Mouse (Mus musculus) midbrain, embryonic 16.5 days (tissue): Measurements from ENCODE around the gene Pcyt1a. TPM values are rescaled to one million over a fixed set of nuclear protein-coding genes. Genes with fewer than 3 reads are reported as not detected.
"Not testable (repeated sequence)": the region's sequence is repeated elsewhere in the genome, so short reads cannot be mapped to it uniquely, and the experiment has no call there.

Source experiments
- ATAC-seq: fragments of 200-750 bp; cut with Nextera tagmentation; 2 replicates; pipeline ENCODE4 v1.8.0; 2017; ENCODE audit warnings: moderate TSS enrichment
- H3K27ac ChIP-seq: fragments of 300-500 bp; sonication (generic); 2 replicates; pipeline ENCODE4 v1.5.1; 2014; ENCODE audit warnings: mild to moderate bottlenecking, low read length, mixed read lengths
- H3K27me3 ChIP-seq: fragments of 300-500 bp; sonication (generic); 2 replicates; pipeline ENCODE4 v1.6.1; 2014; ENCODE audit warnings: low read depth, low read length, mixed read lengths; ENCODE audit not compliant: control insufficient read depth, insufficient read depth
- H3K36me3 ChIP-seq: fragments of 300-500 bp; sonication (generic); 2 replicates; pipeline ENCODE4 v1.6.1; 2014; ENCODE audit warnings: mild to moderate bottlenecking, low read length, moderate library complexity, mixed read lengths; ENCODE audit not compliant: control insufficient read depth, insufficient read depth
- H3K4me1 ChIP-seq: fragments of 300-500 bp; sonication (generic); 2 replicates; pipeline ENCODE4 v1.6.1; 2014; ENCODE audit warnings: mild to moderate bottlenecking, low read length, mixed read lengths; ENCODE audit not compliant: control insufficient read depth, insufficient read depth
- H3K4me2 ChIP-seq: fragments of 300-500 bp; sonication (generic); 2 replicates; pipeline ENCODE4 v1.6.1; 2014; ENCODE audit warnings: mild to moderate bottlenecking, low read length, mixed read lengths
- H3K4me3 ChIP-seq: fragments of 300-500 bp; sonication (generic); 2 replicates; pipeline ENCODE4 v1.5.1; 2014; ENCODE audit warnings: low read depth, mild to moderate bottlenecking, low read length, moderate library complexity, mixed read lengths
- H3K9ac ChIP-seq: fragments of 300-500 bp; sonication (generic); 2 replicates; pipeline ENCODE4 v1.6.1; 2014; ENCODE audit warnings: low read depth, low read length, mixed read lengths
- H3K9me3 ChIP-seq: fragments of 300-500 bp; sonication (generic); replicated peaks from 2 replicates; pipeline ENCODE4 v1.6.1; 2014; ENCODE audit warnings: mild to moderate bottlenecking, low read length, mixed read lengths; ENCODE audit not compliant: control insufficient read depth, poor library complexity, severe bottlenecking
- WGBS: fragments of 180-500 bp; shearing (Covaris S2); extraction: QIAGEN DNeasy Blood & Tissue Kit; methylation state at CpG from one replicate; pipeline ENCODE4 v1.1.7; 2014; 5-methylcytosine and 5-hydroxymethylcytosine counted together
- polyA plus RNA-seq: library from polyadenylated mRNA; unstranded; fragments of >200 nt; fragmentation: Nextera tagmentation; extraction: Ambion mirVana; gene quantifications from 2 replicates; pipeline ENCODE4 v1.2.1, GENCODE M21; 2015

Pcyt1a gene
- polyA plus RNA-seq, 1 experiment from 2014 or later = 48.0 TPM

- H3K9me3 ChIP-seq, H3K27me3 ChIP-seq, H3K4me2 ChIP-seq, H3K4me3 ChIP-seq, H3K9ac ChIP-seq, H3K36me3 ChIP-seq, H3K4me1 ChIP-seq, ATAC-seq, H3K27ac ChIP-seq: not testable (repeated sequence)
- 93% methylated on average over 3 of the region's 3 CpGs for WGBS
Measured at GRCm38 (mm10) chr16:32444615-32445014, 13.9 kb downstream of the Pcyt1a start.

DNA sequence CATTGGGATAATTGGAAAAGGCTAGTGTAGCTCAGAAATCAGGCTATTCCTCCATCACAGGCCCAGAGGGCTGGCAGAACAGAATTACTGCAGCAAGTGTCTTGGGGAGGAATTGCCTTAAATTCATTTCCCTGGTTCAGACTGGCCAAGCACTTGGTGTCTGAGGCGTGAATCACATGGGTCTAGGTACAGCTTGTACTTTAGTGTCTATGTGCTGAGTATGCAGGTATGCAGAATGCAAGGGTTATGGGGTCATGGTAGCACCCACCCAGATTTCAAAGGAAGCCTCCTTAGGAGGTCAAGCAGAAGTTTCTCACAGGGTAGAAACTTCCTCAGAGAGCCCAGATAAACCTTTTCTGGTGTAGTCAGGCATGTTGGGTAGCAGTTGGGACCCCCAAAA, 14.8 kb downstream of the Pcyt1a start:
- Histone ChIP-seq H3K9me3 (no peaks in the 10 kb centered on the region), H3K4me3 (no peak overlapping the region), H3K36me3 (no peaks in the 10 kb centered on the region), H3K27me3 (no peaks in the 10 kb centered on the region), H3K4me1 (no peaks in the 10 kb centered on the region), H3K4me2 (no peak overlapping the region), H3K9ac (no peak overlapping the region), H3K27ac (no peak overlapping the region)
- WGBS = 96% methylated on average over 1 of the region's 1 CpGs
- ATAC-seq = no peak

DNA sequence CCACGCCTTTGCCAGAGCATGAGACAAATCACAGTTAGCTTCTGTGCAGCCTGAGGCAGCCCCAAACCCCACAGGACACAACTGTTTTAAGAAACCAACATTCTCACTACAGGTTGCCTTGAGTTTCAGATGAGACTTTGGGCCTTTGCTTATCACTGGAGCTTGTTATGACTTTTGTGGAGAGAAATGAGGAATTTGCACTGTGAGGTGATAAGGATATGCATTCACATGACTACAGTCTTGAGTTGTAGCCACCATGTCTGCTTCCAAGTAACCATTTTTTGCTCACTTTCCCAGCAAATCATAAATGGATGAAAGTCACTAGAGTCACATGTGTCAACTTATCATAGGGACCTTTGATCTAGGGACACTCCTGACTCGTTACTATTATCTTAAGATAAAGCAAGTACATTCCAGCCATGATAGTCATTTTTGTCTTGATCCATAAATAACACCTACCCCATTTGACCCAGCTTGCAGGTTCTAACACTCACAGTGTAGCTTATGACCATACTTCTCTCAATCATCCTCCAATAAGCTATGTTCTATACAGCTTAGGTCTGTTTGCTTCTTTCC, 15.9 kb downstream of the Pcyt1a start:
- Histone ChIP-seq H3K27ac (no peak overlapping the region), H3K4me1 (no peaks in the 10 kb centered on the region), H3K4me2 (no peak overlapping the region), H3K4me3 (no peak overlapping the region), H3K9me3 (no peaks in the 10 kb centered on the region), H3K27me3 (no peaks in the 10 kb centered on the region), H3K36me3 (peaks cover 1% of the 10 kb centered on the region; the same call in 1 of the 2 replicates), H3K9ac (no peak overlapping the region)
- ATAC-seq = no peak
- 89% methylated on average over 2 of the region's 2 CpGs for WGBS

DNA sequence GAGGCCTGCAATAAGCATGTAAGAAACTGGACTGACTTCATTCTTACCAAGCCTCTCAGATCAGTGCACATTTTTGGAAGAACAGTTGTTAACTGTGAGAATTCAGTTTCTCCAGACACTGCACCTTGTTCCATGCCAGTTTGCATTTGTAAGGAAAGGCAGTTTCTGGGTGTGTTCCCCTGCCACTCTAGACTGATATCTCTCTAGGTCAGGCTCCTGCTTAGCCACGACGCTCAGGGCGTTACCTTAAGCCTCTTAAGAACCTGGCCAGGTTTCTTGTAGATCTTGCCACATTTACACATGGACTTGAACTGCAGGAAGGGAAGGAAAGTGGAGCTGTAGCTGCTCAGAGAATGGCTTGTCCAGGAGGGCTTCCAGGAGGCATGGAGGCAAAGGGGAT, 18.9 kb downstream of the Pcyt1a start:
- H3K4me3 ChIP-seq = no peak overlapping the region
- no peaks in the 10 kb centered on the region for H3K27me3 ChIP-seq
- ATAC-seq = no peak
- 91% methylated on average over 3 of the region's 3 CpGs for WGBS
- peaks cover 13% of the 10 kb centered on the region for H3K36me3 ChIP-seq
- no peak overlapping the region for H3K9ac ChIP-seq
- H3K4me2 ChIP-seq = no peak overlapping the region
- H3K9me3 ChIP-seq = no peaks in the 10 kb centered on the region
- no peaks in the 10 kb centered on the region for H3K4me1 ChIP-seq
- no peak overlapping the region for H3K27ac ChIP-seq

- WGBS = 92% methylated on average over 2 of the region's 2 CpGs
- Histone ChIP-seq H3K27ac (no peak overlapping the region), H3K4me2 (no peak overlapping the region), H3K36me3 (peaks cover 14% of the 10 kb centered on the region), H3K9me3 (no peaks in the 10 kb centered on the region), H3K9ac (no peak overlapping the region), H3K4me3 (no peak overlapping the region), H3K27me3 (no peaks in the 10 kb centered on the region), H3K4me1 (no peaks in the 10 kb centered on the region)
- no peak for ATAC-seq
Measured at GRCm38 (mm10) chr16:32450133-32450532, 19.4 kb downstream of the Pcyt1a start.

DNA sequence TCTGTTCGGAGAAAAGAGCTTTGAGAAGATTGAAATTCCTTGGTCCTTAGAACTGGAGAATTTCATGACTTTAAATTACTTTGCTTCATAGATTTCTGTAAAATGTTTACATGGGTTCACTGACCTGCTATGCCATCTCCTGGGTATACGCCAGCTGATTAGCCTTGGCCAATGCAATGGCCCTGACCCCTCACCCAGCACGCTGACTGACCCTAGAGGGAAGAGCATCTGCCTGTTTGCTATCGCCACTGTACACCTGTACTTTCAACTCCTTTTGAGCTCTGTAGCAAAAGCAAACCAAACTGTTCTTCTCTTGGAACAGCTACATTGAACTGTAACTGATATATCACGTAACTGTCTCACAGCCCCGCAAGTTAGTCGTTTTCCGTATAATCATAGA, 22.4 kb downstream of the Pcyt1a start:
- H3K27ac ChIP-seq = no peak overlapping the region
- ATAC-seq = no peak
- H3K4me1 ChIP-seq = no peaks in the 10 kb centered on the region

DNA sequence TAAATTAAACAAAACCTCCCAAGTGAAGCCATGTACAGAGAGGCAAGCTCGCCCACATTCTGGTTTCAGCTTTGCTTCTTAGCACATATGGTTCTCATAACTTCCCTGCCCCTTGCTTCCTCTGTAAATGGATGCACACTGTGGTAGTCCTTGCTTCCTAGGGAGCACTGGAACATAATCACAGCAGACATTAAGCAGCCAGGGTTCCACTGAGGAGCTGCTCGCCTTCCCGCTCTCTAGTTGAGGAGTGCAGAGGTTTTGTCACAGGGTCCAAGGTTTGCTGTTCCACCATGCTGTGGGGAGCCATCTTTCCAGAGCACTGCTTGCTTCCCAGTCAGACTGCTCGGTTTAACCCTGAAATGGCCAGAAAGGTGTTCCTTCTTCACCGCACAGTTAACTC, 23.9 kb downstream of the Pcyt1a start:
- H3K4me3 ChIP-seq = no peak overlapping the region

More for the DNA sequence above, 22.4 kb downstream of the Pcyt1a start:
- Histone ChIP-seq H3K9me3 (no peaks in the 10 kb centered on the region), H3K36me3 (peaks cover 18% of the 10 kb centered on the region), H3K9ac (no peak overlapping the region), H3K4me3 (no peak overlapping the region), H3K4me2 (no peak overlapping the region), H3K27me3 (no peaks in the 10 kb centered on the region)
- WGBS = 98% methylated on average over 8 of the region's 8 CpGs

DNA sequence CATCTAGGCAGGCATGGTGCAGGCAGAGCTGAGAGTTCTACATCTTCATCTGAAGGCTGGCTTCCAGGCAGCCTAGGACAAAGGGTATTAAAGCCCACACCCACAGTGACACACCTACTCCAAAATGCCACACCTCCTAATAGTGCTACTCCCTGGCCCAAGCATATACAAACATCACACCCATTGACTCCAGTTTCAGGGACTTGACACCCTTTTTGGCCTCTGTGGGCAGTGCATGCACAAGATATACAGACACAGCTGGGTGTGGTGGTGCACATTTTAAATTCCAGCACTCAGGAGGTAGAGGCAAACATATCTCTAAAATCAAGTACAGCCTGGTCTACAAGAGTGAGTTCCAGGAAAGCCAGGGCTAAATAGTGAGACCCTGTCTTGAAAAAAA, 25.4 kb downstream of the Pcyt1a start:
- Histone ChIP-seq H3K9ac (no peak overlapping the region), H3K27me3 (no peaks in the 10 kb centered on the region), H3K36me3 (peaks cover 21% of the 10 kb centered on the region), H3K27ac (no peak overlapping the region), H3K4me1 (no peaks in the 10 kb centered on the region), H3K4me2 (no peak overlapping the region), H3K9me3 (no peaks in the 10 kb centered on the region), H3K4me3 (no peak overlapping the region)
- no peak for ATAC-seq

More for the DNA sequence above, 23.9 kb downstream of the Pcyt1a start:
- no peaks in the 10 kb centered on the region for H3K4me1 ChIP-seq
- H3K9ac ChIP-seq = no peak overlapping the region
- no peak for ATAC-seq
- no peaks in the 10 kb centered on the region for H3K9me3 ChIP-seq
- H3K27ac ChIP-seq = no peak overlapping the region
- no peaks in the 10 kb centered on the region for H3K27me3 ChIP-seq
- no peak overlapping the region for H3K4me2 ChIP-seq
- WGBS = 92% methylated on average over 5 of the region's 5 CpGs
- H3K36me3 ChIP-seq = peaks cover 21% of the 10 kb centered on the region

- Histone ChIP-seq H3K4me3 (no peak overlapping the region), H3K9me3 (no peaks in the 10 kb centered on the region), H3K36me3 (peaks cover 18% of the 10 kb centered on the region), H3K4me2 (no peak overlapping the region), H3K9ac (no peak overlapping the region), H3K27ac (no peak overlapping the region), H3K27me3 (no peaks in the 10 kb centered on the region), H3K4me1 (no peaks in the 10 kb centered on the region)
- ATAC-seq = no peak
- WGBS = 98% methylated on average over 1 of the region's 1 CpGs
Measured at GRCm38 (mm10) chr16:32456761-32457160, 26.0 kb downstream of the Pcyt1a start.
